Comparison of ENCODE assay signal across 11 mouse cellular contexts in the genomic region with DNA sequence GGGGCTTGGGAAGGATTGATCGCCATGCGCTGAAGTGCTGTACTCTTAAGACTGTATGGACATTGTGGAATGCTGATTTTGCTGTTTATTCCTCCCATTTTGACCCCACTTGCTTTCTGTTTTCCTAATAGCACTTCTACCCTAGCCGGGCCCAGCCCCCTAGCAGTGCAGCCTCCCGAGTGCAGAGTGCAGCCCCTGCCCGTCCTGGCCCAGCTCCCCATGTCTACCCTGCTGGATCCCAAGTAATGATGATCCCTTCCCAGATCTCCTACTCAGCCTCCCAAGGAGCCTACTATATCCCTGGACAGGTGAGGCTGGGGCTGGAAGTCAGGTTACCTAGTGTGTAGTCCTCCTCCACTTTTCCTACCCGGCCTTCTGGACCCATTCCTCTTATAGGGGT. TPM values are rescaled to one million over a fixed set of nuclear protein-coding genes. Genes with fewer than 3 reads are reported as not detected.
DNase-seq lines count a peak whose midpoint lies in the region; ATAC-seq and TF ChIP-seq lines count a peak whose summit lies in the region.
"Had no signal": no experiment of that assay in that cellular context is flagged by ENCODE, and none has a peak within 500 bp of the region (broad histone marks: within the 10 kb centered on the region; RNA-seq: fewer than 3 reads in every experiment).

No protein-coding gene starts in this region.

- DNase-seq in hindbrain, embryonic 10.5 days (ENCODE audit: low spot score): no peak
- DNase-seq in G1E (ENCODE audit: low spot score): no peak
- no peak for DNase-seq in embryonic facial prominence, embryonic 10.5 days (ENCODE audit: low spot score)
- no peak for DNase-seq in liver, embryonic 14.5 days (ENCODE audit: low read depth in 3 of 3, low spot score in 3 of 3)
- DNase-seq in urinary bladder, postnatal 14 days (ENCODE audit: low spot score): no peak
- DNase-seq in hindbrain, embryonic 11.5 days (ENCODE audit: low spot score): no peak
- DNase-seq: kidney, postnatal 14 days; lung, postnatal 36 days; thymus, adult 18-20 months had no signal

- ATAC-seq in hindbrain, embryonic 16.5 days: no peak
- no peak for ATAC-seq in G1E (ENCODE audit: extremely low read depth, insufficient number of reproducible peaks, low FRiP score, poor library complexity, severe bottlenecking)
- ATAC-seq in liver, embryonic 14.5 days (ENCODE audit: insufficient read depth): no peak
- ATAC-seq in hindbrain, embryonic 11.5 days (ENCODE audit: low FRiP score): no peak

- no peak for TF ChIP-seq CTCF in G1E (IDR thresholded peaks at IDR 0.05; ENCODE audit: low read depth, low read length)
- no peak for TF ChIP-seq CTCF in liver, embryonic 14.5 days (IDR thresholded peaks at IDR 0.05; ENCODE audit: low read depth)

- 94% methylated on average over 6 of the region's 6 CpGs for WGBS in hindbrain, embryonic 10.5 days
- 98% methylated on average over 6 of the region's 6 CpGs for WGBS in hindbrain, embryonic 16.5 days
- WGBS in embryonic facial prominence, embryonic 10.5 days: 90% methylated on average over 6 of the region's 6 CpGs
- whole genome bisulfite sequencing in liver, embryonic 14.5 days (ENCODE audit: insufficient replicate concordance): 86% methylated on average over 6 of the region's 6 CpGs
- 93% methylated on average over 6 of the region's 6 CpGs for WGBS in hindbrain, embryonic 11.5 days

- H3K27ac ChIP-seq in hindbrain, embryonic 10.5 days: no peak overlapping the region
- no peak overlapping the region for H3K27ac ChIP-seq in hindbrain, embryonic 16.5 days (ENCODE audit: low read depth, low read length)
- no peak overlapping the region for H3K27ac ChIP-seq in embryonic facial prominence, embryonic 10.5 days (replicated peaks)
- no peak overlapping the region for H3K27ac ChIP-seq in liver, embryonic 14.5 days
- H3K27ac ChIP-seq in hindbrain, embryonic 11.5 days (ENCODE audit: low read depth, low read length): no peak overlapping the region

- no peak for TF ChIP-seq EP300 in liver, embryonic 14.5 days (IDR thresholded peaks at IDR 0.05; ENCODE audit: low read depth)

- H3K4me2 ChIP-seq in hindbrain, embryonic 16.5 days (ENCODE audit: low read length): no peak overlapping the region
- H3K4me2 ChIP-seq in liver, embryonic 14.5 days (ENCODE audit: low read depth): peak overlapping the region; percentile 77
- no peak overlapping the region for H3K4me2 ChIP-seq in hindbrain, embryonic 11.5 days (replicated peaks; ENCODE audit: low read depth, low read length)

- no peaks in the 10 kb centered on the region for H3K9me3 ChIP-seq in hindbrain, embryonic 10.5 days
- no peaks in the 10 kb centered on the region for H3K9me3 ChIP-seq in hindbrain, embryonic 16.5 days (ENCODE audit: control insufficient read depth, low read length)
- no peaks in the 10 kb centered on the region for H3K9me3 ChIP-seq in G1E (replicated peaks)
- no peaks in the 10 kb centered on the region for H3K9me3 ChIP-seq in embryonic facial prominence, embryonic 10.5 days
- no peaks in the 10 kb centered on the region for H3K9me3 ChIP-seq in liver, embryonic 14.5 days (ENCODE audit: control insufficient read depth, low read length)
- H3K9me3 ChIP-seq in hindbrain, embryonic 11.5 days (ENCODE audit: control insufficient read depth, low read length): no peaks in the 10 kb centered on the region

- no peak overlapping the region for H3K9ac ChIP-seq in hindbrain, embryonic 16.5 days (ENCODE audit: low read depth, low read length)
- H3K9ac ChIP-seq in liver, embryonic 14.5 days (replicated peaks): no peak overlapping the region; the same call in 1 of the 2 replicates
- no peak overlapping the region for H3K9ac ChIP-seq in hindbrain, embryonic 11.5 days (ENCODE audit: low read depth, low read length)

- peaks cover 25% of the 10 kb centered on the region for H3K4me1 ChIP-seq in hindbrain, embryonic 10.5 days (replicated peaks)
- peaks cover 23% of the 10 kb centered on the region for H3K4me1 ChIP-seq in hindbrain, embryonic 16.5 days (ENCODE audit: control insufficient read depth, insufficient read depth, low read depth, low read length)
- H3K4me1 ChIP-seq in G1E (ENCODE audit: insufficient read depth, low read depth, low read length): peaks cover 72% of the 10 kb centered on the region
- H3K4me1 ChIP-seq in embryonic facial prominence, embryonic 10.5 days: peaks cover 26% of the 10 kb centered on the region
- peaks cover 19 to 30% of the 10 kb centered on the region in 2 experiments for H3K4me1 ChIP-seq in liver, embryonic 14.5 days (replicated peaks; ENCODE audit: control insufficient read depth in 2 of 2, insufficient read depth in 2 of 2, low read length in 1 of 2)
- H3K4me1 ChIP-seq in hindbrain, embryonic 11.5 days (replicated peaks; ENCODE audit: control insufficient read depth, insufficient read depth, low read length): peaks cover 4% of the 10 kb centered on the region

- peak overlapping the region; percentile 89; the same call in 1 of the 2 replicates for H3K4me3 ChIP-seq in hindbrain, embryonic 10.5 days
- no peak overlapping the region for H3K4me3 ChIP-seq in hindbrain, embryonic 16.5 days (ENCODE audit: low read length)
- peak overlapping the region; percentile 85 for H3K4me3 ChIP-seq in G1E (ENCODE audit: low read depth, low read length)
- peak overlapping the region; percentile 100 for H3K4me3 ChIP-seq in embryonic facial prominence, embryonic 10.5 days
- H3K4me3 ChIP-seq in liver, embryonic 14.5 days (ENCODE audit: insufficient read depth in 1 of 2, low read depth in 2 of 2, low read length in 2 of 2): no peak overlapping the region
- no peak overlapping the region for H3K4me3 ChIP-seq in hindbrain, embryonic 11.5 days (ENCODE audit: low read depth, low read length)

- no peaks in the 10 kb centered on the region for H3K27me3 ChIP-seq in hindbrain, embryonic 10.5 days (ENCODE audit: insufficient read depth, poor library complexity, severe bottlenecking)
- no peaks in the 10 kb centered on the region for H3K27me3 ChIP-seq in hindbrain, embryonic 16.5 days (replicated peaks; ENCODE audit: control insufficient read depth, insufficient read depth, low read length)
- no peaks in the 10 kb centered on the region for H3K27me3 ChIP-seq in G1E (ENCODE audit: insufficient read depth, low read length)
- no peaks in the 10 kb centered on the region for H3K27me3 ChIP-seq in embryonic facial prominence, embryonic 10.5 days (replicated peaks; ENCODE audit: low read depth, poor library complexity, severe bottlenecking)
- H3K27me3 ChIP-seq in liver, embryonic 14.5 days (ENCODE audit: control insufficient read depth, insufficient read depth, low read length): no peaks in the 10 kb centered on the region
- no peaks in the 10 kb centered on the region for H3K27me3 ChIP-seq in hindbrain, embryonic 11.5 days (ENCODE audit: control insufficient read depth, insufficient read depth, low read length)

- peaks cover 65% of the 10 kb centered on the region for H3K36me3 ChIP-seq in hindbrain, embryonic 10.5 days
- peaks cover 45% of the 10 kb centered on the region for H3K36me3 ChIP-seq in hindbrain, embryonic 16.5 days (ENCODE audit: control insufficient read depth, insufficient read depth, low read length)
- H3K36me3 ChIP-seq in G1E (replicated peaks): peaks cover 67% of the 10 kb centered on the region
- peaks cover 65% of the 10 kb centered on the region for H3K36me3 ChIP-seq in embryonic facial prominence, embryonic 10.5 days (replicated peaks)
- peaks cover 56% of the 10 kb centered on the region for H3K36me3 ChIP-seq in liver, embryonic 14.5 days (replicated peaks; ENCODE audit: control insufficient read depth, insufficient read depth, low read depth)
- H3K36me3 ChIP-seq in hindbrain, embryonic 11.5 days (ENCODE audit: control insufficient read depth, insufficient read depth, low read length): peaks cover 28% of the 10 kb centered on the region; the same call in 1 of the 2 replicates

RNA-seq across cellular contexts. Expression of gene Eif4g1, which starts 7.1 kb away (rescaled TPM):
- 181 and 224 TPM in 2 replicates for polyA plus RNA-seq in hindbrain, embryonic 10.5 days (2016; fragmentation: Nextera tagmentation; extraction: Ambion mirVana)
- 133 and 143 TPM in 2 replicates for polyA plus RNA-seq in hindbrain, embryonic 16.5 days (2015; fragmentation: Nextera tagmentation; extraction: Ambion mirVana)
- total RNA-seq in G1E (2014; fragmentation: Nextera tagmentation) (325 and 411 TPM in 2 replicates), G1E (2017) (257 and 270 TPM in 2 replicates)
- polyA plus RNA-seq in G1E (2012): 957 and 1,213 TPM in 2 replicates
- polyA plus RNA-seq in embryonic facial prominence, embryonic 10.5 days (2016; fragmentation: Nextera tagmentation; extraction: Ambion mirVana): 251 and 260 TPM in 2 replicates
- polyA plus RNA-seq in liver, embryonic 14.5 days (2012; rRNA removed): 76.0 and 101 TPM in 2 replicates
- 65.1 and 76.7 TPM in 2 replicates for polyA plus RNA-seq in liver, embryonic 14.5 days (2014; fragmentation: Nextera tagmentation; extraction: Ambion mirVana)
- 140 and 173 TPM in 2 replicates for polyA plus RNA-seq in hindbrain, embryonic 11.5 days (2014; fragmentation: Nextera tagmentation; extraction: Ambion mirVana)

RNA-seq across cellular contexts. Expression of gene Fam131a, which starts 17.8 kb away (rescaled TPM):
- 6.7 and 9.4 TPM in 2 replicates for polyA plus RNA-seq in hindbrain, embryonic 10.5 days (2016; fragmentation: Nextera tagmentation; extraction: Ambion mirVana)
- 49.6 and 56.7 TPM in 2 replicates for polyA plus RNA-seq in hindbrain, embryonic 16.5 days (2015; fragmentation: Nextera tagmentation; extraction: Ambion mirVana)
- total RNA-seq in G1E (2014; fragmentation: Nextera tagmentation): 3.1 and 3.9 TPM in 2 replicates
- total RNA-seq in G1E (2017): 1.2 and 2.6 TPM in 2 replicates
- 9.5 and 10.1 TPM in 2 replicates for polyA plus RNA-seq in G1E (2012)
- 2.9 and 4.8 TPM in 2 replicates for polyA plus RNA-seq in embryonic facial prominence, embryonic 10.5 days (2016; fragmentation: Nextera tagmentation; extraction: Ambion mirVana)
- 1.0 and 1.4 TPM in 2 replicates for polyA plus RNA-seq in liver, embryonic 14.5 days (2012; rRNA removed)
- 1.3 TPM in 2 replicates for polyA plus RNA-seq in liver, embryonic 14.5 days (2014; fragmentation: Nextera tagmentation; extraction: Ambion mirVana)
- 11.2 and 11.8 TPM in 2 replicates for polyA plus RNA-seq in hindbrain, embryonic 11.5 days (2014; fragmentation: Nextera tagmentation; extraction: Ambion mirVana)
- total RNA-seq: neutrophil, adult 5-6 weeks had no signal

RNA-seq across cellular contexts. Expression of gene Psmd2, which starts 23.8 kb away (rescaled TPM):
- 466 and 503 TPM in 2 replicates for polyA plus RNA-seq in hindbrain, embryonic 10.5 days (2016; fragmentation: Nextera tagmentation; extraction: Ambion mirVana)
- polyA plus RNA-seq in hindbrain, embryonic 16.5 days (2015; fragmentation: Nextera tagmentation; extraction: Ambion mirVana): 372 and 378 TPM in 2 replicates
- total RNA-seq in G1E (2014; fragmentation: Nextera tagmentation): 175 and 205 TPM in 2 replicates
- 246 and 273 TPM in 2 replicates for total RNA-seq in G1E (2017)
- 349 and 352 TPM in 2 replicates for polyA plus RNA-seq in G1E (2012)
- polyA plus RNA-seq in embryonic facial prominence, embryonic 10.5 days (2016; fragmentation: Nextera tagmentation; extraction: Ambion mirVana): 520 and 530 TPM in 2 replicates
- polyA plus RNA-seq in liver, embryonic 14.5 days (2012; rRNA removed): 61.5 and 89.2 TPM in 2 replicates
- polyA plus RNA-seq in liver, embryonic 14.5 days (2014; fragmentation: Nextera tagmentation; extraction: Ambion mirVana): 162 and 165 TPM in 2 replicates
- 427 and 504 TPM in 2 replicates for polyA plus RNA-seq in hindbrain, embryonic 11.5 days (2014; fragmentation: Nextera tagmentation; extraction: Ambion mirVana)

RNA-seq across cellular contexts. Expression of gene Polr2h, which starts 42.3 kb away (rescaled TPM):
- polyA plus RNA-seq in hindbrain, embryonic 10.5 days (2016; fragmentation: Nextera tagmentation; extraction: Ambion mirVana): 114 and 140 TPM in 2 replicates
- polyA plus RNA-seq in hindbrain, embryonic 16.5 days (2015; fragmentation: Nextera tagmentation; extraction: Ambion mirVana): 87.7 and 94.6 TPM in 2 replicates
- total RNA-seq in G1E (2014; fragmentation: Nextera tagmentation): 17.5 and 22.7 TPM in 2 replicates
- total RNA-seq in G1E (2017): 95.7 and 97.6 TPM in 2 replicates
- polyA plus RNA-seq in G1E (2012): 3.3 and 6.1 TPM in 2 replicates
- 151 and 153 TPM in 2 replicates for polyA plus RNA-seq in embryonic facial prominence, embryonic 10.5 days (2016; fragmentation: Nextera tagmentation; extraction: Ambion mirVana)
- polyA plus RNA-seq in liver, embryonic 14.5 days (2012; rRNA removed): 21.5 and 30.1 TPM in 2 replicates
- polyA plus RNA-seq in liver, embryonic 14.5 days (2014; fragmentation: Nextera tagmentation; extraction: Ambion mirVana): 45.4 and 49.6 TPM in 2 replicates
- polyA plus RNA-seq in hindbrain, embryonic 11.5 days (2014; fragmentation: Nextera tagmentation; extraction: Ambion mirVana): 103 and 105 TPM in 2 replicates

RNA-seq across cellular contexts. Expression of gene Clcn2, which starts 42.3 kb away (rescaled TPM):
- polyA plus RNA-seq in hindbrain, embryonic 10.5 days (2016; fragmentation: Nextera tagmentation; extraction: Ambion mirVana): 15.5 and 22.1 TPM in 2 replicates
- polyA plus RNA-seq in hindbrain, embryonic 16.5 days (2015; fragmentation: Nextera tagmentation; extraction: Ambion mirVana): 24.9 and 26.8 TPM in 2 replicates
- total RNA-seq in G1E (2014; fragmentation: Nextera tagmentation) (25.8 and 26.7 TPM in 2 replicates), G1E (2017) (16.4 and 23.3 TPM in 2 replicates)
- 32.6 and 55.5 TPM in 2 replicates for polyA plus RNA-seq in G1E (2012)
- 13.9 and 15.9 TPM in 2 replicates for polyA plus RNA-seq in embryonic facial prominence, embryonic 10.5 days (2016; fragmentation: Nextera tagmentation; extraction: Ambion mirVana)
- polyA plus RNA-seq in liver, embryonic 14.5 days (2012; rRNA removed): 16.7 and 20.9 TPM in 2 replicates
- 4.9 and 5.6 TPM in 2 replicates for polyA plus RNA-seq in liver, embryonic 14.5 days (2014; fragmentation: Nextera tagmentation; extraction: Ambion mirVana)
- polyA plus RNA-seq in hindbrain, embryonic 11.5 days (2014; fragmentation: Nextera tagmentation; extraction: Ambion mirVana): 20.7 and 22.0 TPM in 2 replicates

Comparison
In these comparisons a context has a peak if more than half of its experiments do, and no peak if none do; other contexts are left out.
1. H3K4me3 ChIP-seq: peak in hindbrain, embryonic 10.5 days (single experiment), G1E (single experiment) and embryonic facial prominence, embryonic 10.5 days (single experiment); none in hindbrain, embryonic 16.5 days (single experiment), liver, embryonic 14.5 days (0 of 2) and hindbrain, embryonic 11.5 days (single experiment).